Mouse (Mus musculus) pancreas, adult 10 weeks (tissue): Measurements from ENCODE around the gene Cdk2ap2. TPM values are rescaled to one million over a fixed set of nuclear protein-coding genes. Genes with fewer than 3 reads are reported as not detected.

ENCODE experiments used
- polyA plus RNA-seq: library from polyadenylated mRNA; stranded (reverse); fragments of 350-450 nt; fragmentation: Illumina TruSeq; extraction: RNeasy Lipid Tissue Mini Kit (QIAGEN cat#74804); gene quantifications from one replicate; pipeline ENCODE4 v1.2.3, GENCODE M21; 2015; ENCODE audit warnings: low read depth, low replicate concordance; ENCODE audit not compliant: insufficient read depth

Gene Cdk2ap2
- 35.8 TPM for polyA plus RNA-seq

DNA sequence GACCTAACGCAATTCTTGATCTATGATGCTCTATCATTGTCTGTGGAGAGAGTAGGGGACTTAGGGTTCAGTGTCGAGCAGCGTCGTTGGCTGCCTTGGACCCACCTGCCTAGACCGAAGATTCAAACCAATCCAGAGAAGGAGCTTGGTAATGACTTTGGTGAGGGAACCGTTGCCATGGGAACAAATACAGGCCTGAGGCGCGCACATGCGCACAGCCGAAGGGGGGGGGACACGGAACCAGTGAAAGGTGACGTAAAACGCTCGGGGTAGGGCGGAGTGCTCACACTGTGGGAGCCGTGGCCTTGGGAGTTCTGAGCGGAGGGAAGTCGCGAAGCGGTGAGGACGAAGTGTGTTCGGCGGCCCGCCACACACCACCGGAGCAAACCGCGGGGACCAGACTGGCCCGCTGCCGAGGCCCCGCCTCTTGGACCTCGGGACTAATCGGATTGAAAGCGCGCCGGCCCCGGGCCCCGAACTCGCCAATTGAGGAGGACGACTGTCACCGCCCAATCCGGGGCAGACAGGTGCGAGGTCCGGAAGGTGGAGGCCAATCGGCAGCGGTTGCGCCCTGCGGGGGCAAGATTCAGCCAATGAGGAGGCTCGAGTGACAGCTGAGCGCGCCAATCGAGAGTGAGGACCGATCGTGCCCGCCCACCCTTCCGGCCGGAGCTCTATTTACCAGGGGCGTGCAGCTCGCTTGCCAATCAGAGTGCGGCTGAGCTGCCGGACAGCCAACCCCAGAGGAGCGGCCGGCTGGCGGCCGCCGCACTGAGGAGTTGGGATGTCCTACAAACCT lies at the start of gene Cdk2ap2:
Cdk2ap2 (plus strand) TSS at position 541 of the 799 bp plus-strand sequence.

GRCm38 (mm10) chr19:4059069-4059740 lies 37.8 kb upstream of the Cdk2ap2 start, which contains the start of gene Gstp3:
Gene Gstp3, minus strand, starts transcription at chr19:4059569.

DNA sequence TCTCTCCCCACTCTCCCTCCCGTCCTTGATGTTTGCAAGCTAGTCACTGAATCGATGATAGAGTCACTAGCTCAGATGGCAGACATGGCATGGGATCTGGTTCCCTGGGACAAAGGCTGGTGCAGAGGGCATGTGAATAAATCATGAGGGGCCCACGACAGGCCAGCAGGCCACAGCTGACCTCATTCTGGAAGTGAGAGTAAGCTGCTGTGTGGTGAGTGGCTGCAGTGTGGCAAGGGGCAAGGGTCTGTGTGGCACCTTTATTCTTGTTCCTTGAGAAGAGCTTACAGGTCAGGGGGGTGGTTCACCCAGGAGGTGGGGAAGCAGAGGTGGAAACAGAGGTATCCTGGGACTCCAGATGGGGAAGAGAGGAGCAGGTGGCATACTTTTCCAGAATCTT lies 15.6 kb upstream of the Cdk2ap2 start, which contains the start of gene Cabp2:
Cabp2 (plus strand) TSS at position 185 of the 400 bp plus-strand sequence.

GRCm38 (mm10) chr19:4099837-4100717 lies 3.1 kb downstream of the Cdk2ap2 start, which contains the start of gene Pitpnm1:
Gene Pitpnm1, plus strand, starts transcription at chr19:4099998.

DNA sequence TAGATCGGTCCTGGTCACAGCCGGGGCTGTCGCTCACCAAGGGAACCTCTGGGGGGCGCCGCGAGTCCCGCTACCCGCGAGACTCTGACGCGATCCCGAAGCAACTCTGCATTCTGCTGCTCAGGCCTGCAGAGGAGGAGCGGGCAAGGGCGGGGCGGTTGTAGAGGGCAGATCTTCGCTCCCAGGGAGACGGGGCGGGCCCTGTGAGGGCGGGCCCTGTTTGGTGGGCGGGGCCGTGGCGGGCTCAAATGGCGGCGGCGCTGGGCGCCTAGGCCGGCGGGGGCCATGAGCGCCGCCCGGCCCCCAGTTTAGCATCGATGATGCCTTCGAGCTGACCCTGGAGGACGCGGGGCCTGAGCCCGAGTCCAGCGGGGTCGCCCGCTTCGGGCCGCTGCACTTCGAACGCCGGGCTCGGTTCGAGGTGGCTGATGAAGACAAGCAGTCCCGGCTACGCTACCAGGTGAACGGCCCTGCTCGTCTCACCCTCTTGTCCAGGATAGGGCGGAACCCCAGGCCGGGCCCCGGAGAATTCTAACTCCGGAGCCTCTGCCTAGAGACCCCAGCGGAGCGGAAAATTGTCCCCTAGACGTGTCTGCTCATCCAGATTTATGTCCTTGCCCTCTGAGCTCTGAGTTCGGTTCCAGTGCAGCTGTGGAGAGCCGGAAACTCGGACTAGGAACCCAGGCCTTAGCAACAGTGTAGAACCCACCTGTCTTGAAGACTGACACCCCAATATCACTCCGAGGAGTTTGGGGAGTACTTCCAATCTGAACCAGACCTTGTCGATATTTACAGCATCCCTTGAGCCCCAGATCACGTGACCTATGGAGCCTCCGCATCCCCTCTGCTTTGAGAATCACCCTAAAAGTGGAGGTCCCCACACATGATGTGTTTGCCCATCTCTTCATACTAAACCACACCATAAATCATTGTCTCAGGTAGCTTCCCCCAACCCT lies 29.0 kb downstream of the Cdk2ap2 start, which contains the start of gene Aip:
Aip (minus strand) TSS at position 118 of the 956 bp plus-strand sequence.

DNA sequence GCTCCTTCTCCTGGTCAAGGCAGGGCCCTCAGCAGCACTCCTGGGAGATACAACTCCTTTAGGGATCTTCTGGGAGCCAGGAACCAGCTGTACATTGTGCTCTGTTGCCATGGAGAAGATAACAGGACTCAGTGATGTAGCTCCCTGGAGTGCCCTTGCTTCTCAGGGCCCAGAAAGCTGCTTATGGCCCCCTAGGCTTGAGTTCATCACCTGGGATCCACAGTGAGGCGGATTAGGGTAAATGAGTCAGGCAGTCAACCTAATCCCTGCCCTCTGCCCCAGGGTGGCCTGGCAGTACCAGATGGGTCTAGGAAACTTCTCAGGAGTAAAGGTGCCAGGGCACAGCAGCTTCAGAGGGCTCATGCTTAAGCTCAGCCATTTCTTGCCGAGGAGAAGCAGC lies 42.5 kb downstream of the Cdk2ap2 start, which contains the start of gene Gpr152:
Gpr152 (plus strand) TSS at position 342 of the 400 bp plus-strand sequence.

GRCm38 (mm10) chr19:4143759-4144268 lies 46.8 kb downstream of the Cdk2ap2 start, which contains the start of gene Cabp4:
Gene Cabp4, minus strand, starts transcription at chr19:4144033.

DNA sequence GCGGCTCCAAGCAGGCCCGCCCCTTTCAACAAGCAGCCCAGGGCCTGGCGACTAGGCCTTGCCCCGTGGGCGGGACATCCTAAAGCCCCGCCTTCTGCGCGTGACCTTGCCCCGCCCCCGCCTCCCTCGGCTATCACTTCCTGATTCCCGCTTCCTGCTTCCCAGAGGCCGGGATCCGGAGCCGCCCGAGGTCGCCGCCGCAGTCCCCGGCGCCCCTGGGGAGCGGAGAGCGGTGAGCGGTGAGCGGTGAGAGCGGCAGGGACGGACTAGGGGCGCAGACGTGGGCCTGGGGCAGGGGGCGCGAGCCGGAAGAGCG lies 51.5 kb downstream of the Cdk2ap2 start, which contains the start of gene Coro1b:
Coro1b (plus strand) TSS at position 129 of the 316 bp plus-strand sequence.

Other genes starting within 250 kb of the Cdk2ap2 start
- gene Chka, start 245.4 kb upstream of the Cdk2ap2 start, polyA plus RNA-seq = 61.3 TPM
- gene Tcirg1, start 190.0 kb upstream of the Cdk2ap2 start, polyA plus RNA-seq = 67.9 TPM
- gene Ndufs8, start 184.4 kb upstream of the Cdk2ap2 start, polyA plus RNA-seq = 32.0 TPM
- 1.7 TPM for gene Aldh3b1, start 167.4 kb upstream of the Cdk2ap2 start, polyA plus RNA-seq
- 16.7 TPM for gene Unc93b1, start 162.0 kb upstream of the Cdk2ap2 start, polyA plus RNA-seq
- gene Aldh3b3, start 138.5 kb upstream of the Cdk2ap2 start, polyA plus RNA-seq = not detected
- gene Aldh3b2, start 124.9 kb upstream of the Cdk2ap2 start, polyA plus RNA-seq = 0.63 TPM
- 3.5 TPM for gene Acy3, start 110.6 kb upstream of the Cdk2ap2 start, polyA plus RNA-seq
- not detected for gene Tbx10, start 104.4 kb upstream of the Cdk2ap2 start, polyA plus RNA-seq
- gene Nudt8, start 96.6 kb upstream of the Cdk2ap2 start, polyA plus RNA-seq = 9.6 TPM
- gene Gm49405, start 96.6 kb upstream of the Cdk2ap2 start, polyA plus RNA-seq = 0.68 TPM
- gene Doc2g, start 93.9 kb upstream of the Cdk2ap2 start, polyA plus RNA-seq = 5.5 TPM
- 42.7 TPM for gene Ndufv1, start 84.4 kb upstream of the Cdk2ap2 start, polyA plus RNA-seq
- 449 TPM for gene Gstp1, start 59.2 kb upstream of the Cdk2ap2 start, polyA plus RNA-seq
- gene Gstp2, start 51.2 kb upstream of the Cdk2ap2 start, polyA plus RNA-seq = 112 TPM
- gene Gstp3, start 37.6 kb upstream of the Cdk2ap2 start, polyA plus RNA-seq = not detected
- 118 TPM for gene Cabp2, start 15.6 kb upstream of the Cdk2ap2 start, polyA plus RNA-seq
- gene Pitpnm1, start 2.8 kb downstream of the Cdk2ap2 start, polyA plus RNA-seq = 10.6 TPM
- gene Aip, start 28.7 kb downstream of the Cdk2ap2 start, polyA plus RNA-seq = 19.1 TPM
- gene Gpr152, start 42.6 kb downstream of the Cdk2ap2 start, polyA plus RNA-seq = not detected
- not detected for gene Cabp4, start 46.9 kb downstream of the Cdk2ap2 start, polyA plus RNA-seq
- gene Coro1b, start 51.4 kb downstream of the Cdk2ap2 start, polyA plus RNA-seq = 31.1 TPM
- 8.4 TPM for gene Ptprcap, start 56.4 kb downstream of the Cdk2ap2 start, polyA plus RNA-seq
- 31.4 TPM for gene Rps6kb2, start 66.2 kb downstream of the Cdk2ap2 start, polyA plus RNA-seq
- gene Carns1, start 78.3 kb downstream of the Cdk2ap2 start, polyA plus RNA-seq = 1.00 TPM
- 0.87 TPM for gene Tbc1d10c, start 94.1 kb downstream of the Cdk2ap2 start, polyA plus RNA-seq
- 54.4 TPM for gene Ppp1ca, start 94.9 kb downstream of the Cdk2ap2 start, polyA plus RNA-seq
- 2.1 TPM for gene Rad9a, start 104.5 kb downstream of the Cdk2ap2 start, polyA plus RNA-seq
- 2.8 TPM for gene Clcf1, start 117.1 kb downstream of the Cdk2ap2 start, polyA plus RNA-seq
- gene AC109138.7, start 117.2 kb downstream of the Cdk2ap2 start, polyA plus RNA-seq = not detected
- 14.6 TPM for gene Pold4, start 134.7 kb downstream of the Cdk2ap2 start, polyA plus RNA-seq
- gene Ssh3, start 172.0 kb downstream of the Cdk2ap2 start, polyA plus RNA-seq = 23.7 TPM
- gene Ankrd13d, start 186.0 kb downstream of the Cdk2ap2 start, polyA plus RNA-seq = 1.0 TPM
- 33.0 TPM for gene Grk2, start 209.0 kb downstream of the Cdk2ap2 start, polyA plus RNA-seq